Mouse (Mus musculus): ENCODE data around the gene Eif3d.

Gene Eif3d

GRCm38 (mm10) chr15:77949061-77949460, 21.6 kb downstream of the Eif3d start:
- DNase-seq = no peak

GRCm38 (mm10) chr15:77945711-77946110, 24.9 kb downstream of the Eif3d start:
- peak; percentile 21 for DNase-seq

- DNase-seq = no peak
Observed at GRCm38 (mm10) chr15:77941563-77941962, 29.1 kb downstream of the Eif3d start.

- no peak for DNase-seq
Observed at GRCm38 (mm10) chr15:77938516-77938915, 32.1 kb downstream of the Eif3d start.

- DNase-seq = no peak
Observed at GRCm38 (mm10) chr15:77935673-77936375, 34.8 kb downstream of the Eif3d start.

- no peak for DNase-seq
Observed at GRCm38 (mm10) chr15:77934968-77935367, 35.6 kb downstream of the Eif3d start.

- no peak for DNase-seq
Observed at GRCm38 (mm10) chr15:77934326-77934725, 36.3 kb downstream of the Eif3d start.

- DNase-seq = peak; percentile 100
Observed at GRCm38 (mm10) chr15:77933770-77934169, 36.8 kb downstream of the Eif3d start.

GRCm38 (mm10) chr15:77933222-77933621, 37.4 kb downstream of the Eif3d start:
- DNase-seq = no peak

GRCm38 (mm10) chr15:77931689-77932016, 39.0 kb downstream of the Eif3d start:
- DNase-seq = no peak

- no peak for DNase-seq
Observed at GRCm38 (mm10) chr15:77930986-77931688, 39.5 kb downstream of the Eif3d start.

- no peak for DNase-seq
Observed at GRCm38 (mm10) chr15:77929804-77930203, 40.8 kb downstream of the Eif3d start.

- peak; percentile 95 for DNase-seq
Observed at GRCm38 (mm10) chr15:77928673-77929331, 41.8 kb downstream of the Eif3d start, which contains the start of gene Txn2. TSS of gene Txn2 (minus strand) at chr15:77929006.

- DNase-seq = no peak
Observed at GRCm38 (mm10) chr15:77928091-77928490, 42.5 kb downstream of the Eif3d start.

- no peak for DNase-seq
Observed at GRCm38 (mm10) chr15:77926921-77927320, 43.7 kb downstream of the Eif3d start.

GRCm38 (mm10) chr15:77925195-77925594, 45.4 kb downstream of the Eif3d start:
- DNase-seq = no peak

GRCm38 (mm10) chr15:77923267-77924035, 47.2 kb downstream of the Eif3d start:
- no peak for DNase-seq

- DNase-seq = no peak
Observed at GRCm38 (mm10) chr15:77922710-77923109, 47.9 kb downstream of the Eif3d start.

- DNase-seq = no peak
Observed at GRCm38 (mm10) chr15:77921636-77922035, 49.0 kb downstream of the Eif3d start.

GRCm38 (mm10) chr15:77920511-77921462, 49.8 kb downstream of the Eif3d start:
- peak; percentile 48 for DNase-seq

GRCm38 (mm10) chr15:77919441-77919840, 51.2 kb downstream of the Eif3d start:
- DNase-seq = no peak
